Mouse (Mus musculus): ENCODE measurements around the gene Atf7. TPM values are rescaled to one million over a fixed set of nuclear protein-coding genes. Genes with fewer than 3 reads are reported as not detected.
"Not testable (repeated sequence)": the region's sequence is repeated elsewhere in the genome, so short reads cannot be mapped to it uniquely, and the experiment has no call there.

The Atf7 gene
- total RNA-seq (2017), result 24.9 and 59.6 TPM in 2 replicates

DNA sequence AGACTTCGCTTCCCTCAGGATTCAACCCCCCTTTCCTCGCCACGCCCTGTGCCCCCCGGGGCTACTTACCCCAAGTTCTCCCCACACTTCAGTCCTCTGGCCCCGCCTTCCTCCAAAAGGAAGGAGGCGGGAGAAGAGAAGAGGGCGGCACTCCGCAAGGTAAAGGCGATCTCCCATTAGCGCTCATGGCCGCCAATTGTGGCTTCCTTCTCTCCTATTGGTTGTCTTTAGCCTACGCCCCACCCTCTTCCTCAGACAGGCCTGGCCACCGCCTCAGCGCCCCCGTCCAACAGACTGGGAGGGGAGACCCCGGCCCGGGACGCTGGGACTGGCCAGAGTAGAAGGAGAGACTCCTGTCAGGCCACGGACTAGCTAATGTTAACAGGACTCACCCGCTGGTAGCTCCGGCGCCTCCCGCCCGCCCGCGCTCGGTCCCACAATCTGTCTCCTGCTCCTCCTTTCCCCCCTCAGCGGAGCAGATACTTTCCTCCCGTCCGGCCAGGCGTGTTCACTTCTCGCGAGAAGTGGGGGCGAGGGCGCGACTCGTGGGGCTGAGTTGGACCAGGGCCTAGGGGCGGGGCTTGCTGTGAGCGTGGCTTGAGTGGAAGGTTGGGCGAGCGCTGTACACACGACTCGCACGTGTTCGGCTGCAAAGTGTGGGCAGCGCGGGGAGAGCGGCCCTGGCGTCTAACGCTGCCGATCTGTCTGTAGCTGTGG is at the start of gene Atf7, which contains the start of gene Gm28047:
Gene Atf7, minus strand, starts transcription at position 495 of the 717 bp plus-strand sequence.
Gene Gm28047, minus strand, starts transcription at position 98 of the 717 bp plus-strand sequence.
- ATAC-seq (replicated peaks in 1 of 2; ENCODE audit: insufficient read depth in 1 of 2, low FRiP score in 2 of 2, low TSS enrichment in 1 of 2, low read depth in 1 of 2, poor library complexity in 2 of 2, severe bottlenecking in 2 of 2), result peak; percentile 93 to 94

DNA sequence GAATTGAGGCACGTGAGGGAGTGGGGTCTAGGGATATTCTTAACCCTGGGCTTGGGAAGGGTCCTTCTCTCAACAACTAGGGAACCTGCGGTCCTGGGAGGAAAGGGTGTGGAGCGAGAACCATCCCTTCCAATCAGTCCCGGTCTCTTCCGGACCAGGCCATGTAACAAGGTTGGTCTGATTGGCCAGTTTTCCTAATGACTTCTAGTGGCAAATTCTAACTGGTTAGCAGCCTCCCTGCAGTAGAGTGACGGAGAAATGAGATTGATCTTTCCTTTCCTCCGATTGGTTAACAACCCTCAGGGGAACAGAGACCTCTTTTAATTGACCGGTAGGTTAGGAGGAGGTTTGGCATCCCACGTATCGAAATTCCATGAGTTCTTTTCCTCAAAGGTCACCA is 48.3 kb upstream of the Atf7 start:
- ATAC-seq (replicated peaks in 1 of 2; ENCODE audit: insufficient read depth in 1 of 2, low FRiP score in 2 of 2, low TSS enrichment in 1 of 2, low read depth in 1 of 2, poor library complexity in 2 of 2, severe bottlenecking in 2 of 2), result no peak

DNA sequence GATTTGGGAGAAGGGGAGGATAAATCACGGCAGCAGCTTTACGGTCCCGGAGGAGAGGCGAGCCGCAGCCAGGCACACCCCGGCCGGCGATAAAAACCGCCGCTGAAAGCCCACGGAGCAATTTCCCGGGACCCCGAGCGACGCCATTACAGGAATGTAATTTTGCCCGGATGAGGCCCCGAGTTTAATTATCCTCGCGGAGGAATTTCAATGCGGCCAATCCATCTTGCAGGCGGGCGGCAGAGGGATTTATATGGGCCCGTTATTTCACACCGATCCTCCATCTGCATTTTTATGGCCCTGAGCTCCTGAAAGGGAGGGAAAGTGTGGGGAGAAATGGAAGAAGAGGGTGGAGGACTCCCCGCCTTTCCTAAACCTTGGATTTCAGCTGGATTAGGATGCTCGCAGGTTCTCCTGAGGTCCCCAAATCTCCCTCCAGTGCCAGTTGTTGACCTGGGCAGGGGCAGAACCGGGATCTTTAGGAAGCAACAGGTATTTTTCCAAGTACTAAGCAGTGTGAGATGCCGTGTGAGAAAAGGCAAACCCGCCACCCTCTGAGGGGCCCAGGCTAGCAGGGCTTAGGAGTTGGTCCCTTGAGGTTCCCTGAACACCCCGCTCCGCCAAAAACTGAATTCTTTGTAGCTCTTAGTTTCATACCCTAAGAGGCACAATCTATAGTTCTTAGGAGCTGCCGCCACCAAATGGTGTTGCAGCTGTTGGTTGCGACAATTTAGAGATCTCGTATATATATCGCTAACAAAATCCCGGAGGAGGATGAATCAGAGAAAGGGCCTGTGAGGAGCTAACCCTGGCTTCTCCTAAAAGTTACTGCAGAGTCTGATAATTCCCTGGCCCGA is 47.2 kb upstream of the Atf7 start, which contains the start of gene Atp5g2:
Gene Atp5g2, minus strand, starts transcription at position 138 of the 857 bp plus-strand sequence.
- no peak for ATAC-seq (replicated peaks in 1 of 2; ENCODE audit: insufficient read depth in 1 of 2, low FRiP score in 2 of 2, low TSS enrichment in 1 of 2, low read depth in 1 of 2, poor library complexity in 2 of 2, severe bottlenecking in 2 of 2)

DNA sequence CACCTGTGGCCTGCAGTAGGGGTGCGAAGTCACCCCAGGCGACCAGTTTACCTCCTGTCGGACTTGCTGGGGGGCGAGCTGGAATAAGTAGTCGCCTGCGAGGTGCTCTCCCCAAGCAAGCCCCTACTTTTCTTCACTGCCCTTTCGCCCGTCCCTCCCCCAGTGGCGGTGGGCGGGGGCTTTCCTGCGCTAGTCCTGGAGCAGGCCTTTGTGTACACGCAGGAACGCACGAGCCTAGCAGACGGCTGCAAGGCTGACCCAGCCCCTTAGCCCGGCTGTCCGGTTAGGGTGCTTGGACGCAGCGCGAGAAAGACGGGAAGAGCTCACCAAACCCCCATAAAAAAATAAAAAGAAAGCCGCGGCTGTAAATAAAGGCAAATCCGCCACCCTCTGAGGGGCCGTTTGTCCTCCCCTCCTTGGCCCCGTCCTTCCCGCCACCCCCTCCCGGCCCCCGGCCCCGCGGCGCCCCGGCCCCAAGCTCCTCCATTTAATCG is 46.5 kb upstream of the Atf7 start:
- 0 out of 4 replicates have a peak, but pooled peaks of 1 of the 2 experiments have one; percentile 22 for ATAC-seq (replicated peaks in 1 of 2; ENCODE audit: insufficient read depth in 1 of 2, low FRiP score in 2 of 2, low TSS enrichment in 1 of 2, low read depth in 1 of 2, poor library complexity in 2 of 2, severe bottlenecking in 2 of 2)

DNA sequence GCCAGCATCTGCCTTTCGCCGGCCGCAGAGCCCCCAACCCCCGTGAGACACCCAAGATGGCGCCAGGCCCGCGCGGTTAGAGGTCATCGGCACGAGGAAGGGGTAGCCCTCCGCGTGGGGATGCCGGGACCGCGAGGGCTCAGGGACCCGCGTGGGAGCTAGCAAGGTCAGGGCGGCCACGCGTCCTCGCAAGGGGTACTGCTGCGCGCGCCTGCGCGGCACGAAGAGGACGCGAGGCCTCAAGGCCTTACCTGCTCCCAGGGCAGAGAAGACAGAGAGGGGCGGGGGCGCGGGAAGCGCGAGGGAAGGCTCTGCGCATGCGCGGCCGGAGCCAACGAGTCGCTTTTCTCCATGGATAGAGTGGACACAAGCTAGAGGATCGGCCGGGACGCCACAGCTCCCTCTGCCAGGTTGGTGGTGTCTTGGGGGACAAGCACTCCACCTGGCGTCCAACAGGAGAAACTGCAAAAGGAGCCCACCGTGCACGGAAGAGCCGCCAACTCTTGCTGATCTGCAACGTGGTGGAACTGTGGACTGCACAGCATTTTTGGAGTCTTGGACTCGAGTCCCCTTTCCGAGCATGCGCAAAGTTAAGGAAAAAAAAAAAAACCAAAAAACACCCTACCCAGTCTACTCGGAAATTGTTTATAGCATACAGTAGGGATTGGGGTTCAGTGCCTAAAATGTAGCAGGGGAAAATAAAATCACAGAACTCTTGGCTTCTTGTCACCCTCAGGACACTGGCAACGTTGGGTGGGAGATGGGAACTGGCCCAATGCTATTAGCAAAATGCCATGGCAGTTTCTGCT is 45.7 kb upstream of the Atf7 start:
- peak; percentile 95 to 98 for ATAC-seq (replicated peaks in 1 of 2; ENCODE audit: insufficient read depth in 1 of 2, low FRiP score in 2 of 2, low TSS enrichment in 1 of 2, low read depth in 1 of 2, poor library complexity in 2 of 2, severe bottlenecking in 2 of 2)

DNA sequence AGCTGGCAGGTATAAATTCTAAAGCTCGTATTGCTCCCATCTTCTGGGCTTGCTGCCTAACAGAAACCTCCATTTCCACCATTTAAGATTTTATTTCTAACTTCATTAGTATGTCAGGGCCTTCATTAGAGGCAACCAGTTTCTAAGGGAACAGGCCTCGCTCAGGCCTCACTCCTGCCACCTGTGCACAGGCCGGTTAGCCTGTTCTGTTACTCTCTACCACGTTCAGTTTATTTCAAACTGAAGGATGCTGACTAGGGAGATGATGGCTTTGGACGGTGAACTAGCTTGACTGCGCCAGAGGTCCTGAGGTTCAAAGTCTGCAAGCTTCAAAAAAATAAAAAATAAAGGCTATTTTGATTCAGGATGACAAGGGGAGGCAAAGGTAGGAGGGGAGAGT is 45.0 kb upstream of the Atf7 start:
- no peak for ATAC-seq (replicated peaks in 1 of 2; ENCODE audit: insufficient read depth in 1 of 2, low FRiP score in 2 of 2, low TSS enrichment in 1 of 2, low read depth in 1 of 2, poor library complexity in 2 of 2, severe bottlenecking in 2 of 2)

DNA sequence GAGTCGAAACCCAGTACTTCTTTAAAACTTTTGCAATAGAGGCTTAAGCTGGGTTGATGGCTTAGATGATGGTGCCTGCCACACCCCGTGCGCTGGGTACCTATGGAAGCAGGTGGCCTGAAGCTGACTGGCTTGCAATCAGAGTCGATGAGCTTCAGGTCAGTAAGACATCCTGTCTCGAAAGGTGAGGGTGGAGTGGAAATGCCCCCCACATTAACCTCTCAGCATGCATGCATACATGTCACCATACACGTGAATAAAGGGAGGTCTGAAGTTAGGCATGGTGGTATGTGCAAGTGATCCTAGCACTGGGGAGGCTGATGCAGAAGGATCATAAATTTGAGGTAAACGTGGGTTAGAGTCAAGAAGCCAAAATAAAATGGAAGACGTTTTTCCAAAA is 44.3 kb upstream of the Atf7 start:
- ATAC-seq (replicated peaks in 1 of 2; ENCODE audit: insufficient read depth in 1 of 2, low FRiP score in 2 of 2, low TSS enrichment in 1 of 2, low read depth in 1 of 2, poor library complexity in 2 of 2, severe bottlenecking in 2 of 2), result no peak

DNA sequence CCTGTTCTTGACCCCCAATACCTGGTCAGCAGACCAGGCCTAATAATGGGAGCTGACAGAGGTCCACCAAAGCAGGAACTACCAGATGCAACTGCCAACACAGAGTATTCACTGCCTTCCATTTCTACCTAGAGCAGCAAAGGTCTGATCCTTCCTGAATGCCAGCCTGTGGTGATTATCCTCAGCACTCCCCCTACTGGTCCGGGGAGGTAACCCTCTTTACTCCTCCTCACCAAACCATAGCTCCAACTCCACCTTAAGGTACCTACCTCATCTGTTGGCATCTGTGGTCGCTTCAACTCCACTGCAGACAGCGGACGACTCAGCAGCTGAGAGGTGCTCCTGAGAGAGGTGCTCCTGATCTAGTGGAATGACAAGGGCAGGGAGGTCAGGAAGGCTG is 40.2 kb upstream of the Atf7 start:
- ATAC-seq (replicated peaks in 1 of 2; ENCODE audit: insufficient read depth in 1 of 2, low FRiP score in 2 of 2, low TSS enrichment in 1 of 2, low read depth in 1 of 2, poor library complexity in 2 of 2, severe bottlenecking in 2 of 2), result peak; percentile 78 to 85

DNA sequence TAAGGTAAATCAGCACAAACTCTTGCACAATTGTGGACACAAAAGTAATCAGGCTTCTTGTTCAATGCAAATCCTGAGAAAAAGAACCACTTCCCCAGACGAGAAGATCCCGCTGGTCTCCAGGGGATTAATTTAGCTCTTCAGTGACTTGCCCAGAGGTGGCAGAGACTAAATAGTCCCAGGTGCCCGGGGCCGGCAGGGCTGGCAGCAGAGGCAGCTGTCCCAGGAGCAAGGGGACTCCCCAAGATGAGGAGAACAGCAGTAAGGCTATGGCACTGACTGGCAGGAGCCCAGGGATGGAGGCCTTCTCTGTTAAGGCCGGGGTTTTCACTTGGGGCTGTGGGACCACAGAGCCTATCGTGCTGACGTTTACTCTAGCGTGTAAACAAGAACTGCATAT is 38.6 kb upstream of the Atf7 start:
- no peak for ATAC-seq (replicated peaks in 1 of 2; ENCODE audit: insufficient read depth in 1 of 2, low FRiP score in 2 of 2, low TSS enrichment in 1 of 2, low read depth in 1 of 2, poor library complexity in 2 of 2, severe bottlenecking in 2 of 2)

DNA sequence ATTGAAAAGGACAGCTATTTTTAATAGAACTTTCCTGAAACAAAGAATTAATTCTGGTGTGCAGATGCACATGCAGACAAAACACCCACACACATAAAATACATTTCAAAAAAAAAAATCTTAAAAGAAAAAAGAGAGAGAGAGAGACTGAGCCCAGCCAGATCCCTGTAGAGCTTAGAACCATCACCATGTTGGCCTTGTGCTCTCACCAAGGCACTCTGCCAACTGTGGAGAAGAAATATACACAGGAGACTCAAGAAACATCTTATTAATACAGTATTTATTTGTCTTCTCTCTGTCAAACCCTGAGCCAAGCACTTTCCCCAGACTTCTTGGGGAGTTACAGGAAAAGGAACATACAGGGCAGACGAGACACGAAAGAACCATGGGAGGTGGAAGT is 37.3 kb upstream of the Atf7 start:
- not testable (repeated sequence) for ATAC-seq (replicated peaks in 1 of 2; ENCODE audit: insufficient read depth in 1 of 2, low FRiP score in 2 of 2, low TSS enrichment in 1 of 2, low read depth in 1 of 2, poor library complexity in 2 of 2, severe bottlenecking in 2 of 2)

DNA sequence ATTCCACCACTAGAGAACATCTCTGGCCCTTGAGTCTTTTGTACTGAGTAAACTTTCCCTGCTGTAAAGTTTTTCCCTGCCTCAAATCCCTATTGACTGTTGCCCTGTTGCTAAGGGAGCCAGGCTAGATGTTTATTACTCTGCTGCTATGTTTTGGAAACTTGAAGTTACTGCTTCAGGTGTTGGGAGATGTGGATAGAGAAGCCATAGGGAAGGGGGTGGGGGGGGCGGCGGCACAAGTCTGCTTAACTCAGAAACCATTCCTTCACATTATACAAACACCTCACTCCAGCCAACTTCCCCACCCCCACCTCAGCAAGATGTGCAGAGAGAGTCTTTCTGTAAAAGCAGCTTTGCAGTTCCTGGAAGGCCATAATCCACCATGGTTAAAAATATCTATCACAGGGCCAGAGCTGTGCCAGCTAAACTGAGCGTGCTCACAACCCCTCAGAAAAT is 32.7 kb upstream of the Atf7 start:
- no peak for ATAC-seq (replicated peaks in 1 of 2; ENCODE audit: insufficient read depth in 1 of 2, low FRiP score in 2 of 2, low TSS enrichment in 1 of 2, low read depth in 1 of 2, poor library complexity in 2 of 2, severe bottlenecking in 2 of 2)

DNA sequence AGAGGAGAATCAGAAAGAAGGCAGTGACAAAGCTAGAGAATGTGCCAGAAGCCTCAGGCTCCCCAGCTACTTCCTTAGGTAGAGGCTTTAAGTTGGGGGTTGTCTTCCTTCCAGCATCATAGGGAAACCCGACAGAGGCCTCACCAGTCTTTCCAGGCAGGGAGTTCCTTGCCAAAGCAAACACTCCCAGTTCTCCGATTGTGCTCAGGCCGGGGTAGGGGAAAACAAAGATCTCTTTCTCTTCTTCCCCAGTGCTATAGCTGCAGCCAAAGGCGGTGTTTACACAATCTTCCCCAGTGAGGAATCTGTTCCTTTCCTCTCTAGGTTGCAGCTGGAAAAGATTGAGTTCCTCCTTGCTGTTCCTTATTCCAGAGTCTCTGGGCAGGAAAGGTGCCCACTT is 31.4 kb upstream of the Atf7 start:
- ATAC-seq (replicated peaks in 1 of 2; ENCODE audit: insufficient read depth in 1 of 2, low FRiP score in 2 of 2, low TSS enrichment in 1 of 2, low read depth in 1 of 2, poor library complexity in 2 of 2, severe bottlenecking in 2 of 2), result no peak

DNA sequence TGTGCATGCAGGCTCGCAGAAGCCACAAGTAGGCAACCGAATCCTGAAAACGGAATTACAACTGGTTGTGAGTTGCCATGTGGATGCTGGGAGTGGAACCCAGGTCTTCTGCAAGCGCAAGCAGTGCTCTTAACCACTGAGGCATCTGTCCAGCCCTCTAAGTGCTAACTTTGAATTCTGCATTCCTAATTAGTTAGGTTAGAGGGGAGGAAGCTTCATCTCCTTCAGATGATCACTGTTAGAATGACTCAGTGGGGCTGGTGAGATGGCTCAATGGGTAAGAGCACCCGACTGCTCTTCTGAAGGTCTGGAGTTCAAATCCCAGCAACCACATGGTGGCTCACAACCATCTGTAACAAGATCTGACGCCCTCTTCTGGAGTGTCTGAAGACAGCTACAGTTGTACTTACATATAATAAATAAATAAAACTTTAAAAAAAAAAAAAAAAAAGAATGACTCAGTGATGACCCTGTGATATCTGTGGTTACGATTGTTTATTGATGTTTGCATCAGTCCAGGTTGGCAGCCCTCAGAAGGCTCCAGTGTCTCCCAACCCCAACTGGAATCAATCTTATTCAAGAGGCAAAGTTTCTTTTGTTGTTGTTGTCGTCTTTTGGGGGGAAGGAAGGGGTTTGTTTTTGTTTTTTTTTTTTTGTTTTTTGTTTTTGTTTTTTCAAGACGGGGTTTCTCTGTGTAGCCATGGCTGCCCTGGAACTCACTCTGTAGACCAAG is 26.8 kb upstream of the Atf7 start:
- ATAC-seq (replicated peaks in 1 of 2; ENCODE audit: insufficient read depth in 1 of 2, low FRiP score in 2 of 2, low TSS enrichment in 1 of 2, low read depth in 1 of 2, poor library complexity in 2 of 2, severe bottlenecking in 2 of 2), result not testable (repeated sequence)

DNA sequence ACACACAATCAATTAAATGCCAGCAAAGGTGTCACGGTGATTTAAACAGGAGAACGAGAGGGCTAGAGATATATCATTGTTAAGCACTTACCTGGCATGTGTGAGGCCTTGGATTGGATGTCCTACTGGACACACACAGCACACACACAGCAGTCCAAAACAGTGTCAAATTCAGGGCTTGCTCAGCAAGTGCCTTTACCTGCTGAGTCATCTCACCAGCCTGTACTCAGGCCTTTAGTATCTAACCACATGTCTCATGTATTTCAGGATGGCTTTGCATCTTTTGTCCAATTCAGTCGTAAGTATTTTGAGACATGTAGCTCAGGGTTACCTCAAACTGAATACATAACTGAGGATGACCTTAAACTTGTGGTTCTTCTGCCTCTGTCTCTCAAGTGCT is 25.8 kb upstream of the Atf7 start:
- ATAC-seq (replicated peaks in 1 of 2; ENCODE audit: insufficient read depth in 1 of 2, low FRiP score in 2 of 2, low TSS enrichment in 1 of 2, low read depth in 1 of 2, poor library complexity in 2 of 2, severe bottlenecking in 2 of 2), result no peak

DNA sequence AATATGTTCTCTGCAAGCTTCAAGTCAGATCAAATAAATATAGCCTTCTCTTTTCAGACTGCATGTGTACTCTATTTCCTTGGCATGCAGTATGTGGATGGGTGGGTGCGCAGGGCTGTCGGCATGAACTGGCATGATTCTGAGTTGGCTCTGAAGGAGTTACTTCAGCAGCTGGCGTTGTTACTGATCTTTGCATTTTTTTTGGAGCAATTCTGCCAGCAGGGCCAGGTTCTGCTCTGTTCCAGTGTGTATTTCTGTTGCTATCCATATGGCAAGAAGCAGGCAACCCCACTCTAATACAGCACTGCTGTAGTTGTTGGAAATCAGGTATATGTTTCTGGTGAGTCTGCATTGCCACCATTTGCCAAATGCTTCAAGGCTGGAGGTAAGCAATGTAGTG is 10.6 kb upstream of the Atf7 start:
- no peak for ATAC-seq (replicated peaks in 1 of 2; ENCODE audit: insufficient read depth in 1 of 2, low FRiP score in 2 of 2, low TSS enrichment in 1 of 2, low read depth in 1 of 2, poor library complexity in 2 of 2, severe bottlenecking in 2 of 2)

DNA sequence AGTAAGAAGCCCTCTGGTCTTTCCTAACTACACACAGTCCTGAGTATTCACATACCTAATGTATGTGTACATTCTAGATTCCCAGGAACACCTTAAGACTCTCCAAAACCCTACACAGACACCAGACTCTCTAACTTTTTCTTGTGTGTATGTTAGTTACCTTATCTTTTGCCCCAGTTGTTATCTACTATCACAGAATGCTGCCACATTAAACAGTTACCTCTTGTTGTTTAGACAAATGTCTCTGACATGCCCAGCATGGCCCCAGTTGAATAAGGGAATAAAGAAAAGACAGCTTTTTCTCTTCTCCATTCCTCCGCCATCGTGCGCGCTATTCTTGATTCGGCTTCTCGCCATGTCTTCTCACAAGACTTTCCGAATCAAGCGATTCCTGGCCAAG is 9.4 kb upstream of the Atf7 start:
- no peak for ATAC-seq (replicated peaks in 1 of 2; ENCODE audit: insufficient read depth in 1 of 2, low FRiP score in 2 of 2, low TSS enrichment in 1 of 2, low read depth in 1 of 2, poor library complexity in 2 of 2, severe bottlenecking in 2 of 2)

DNA sequence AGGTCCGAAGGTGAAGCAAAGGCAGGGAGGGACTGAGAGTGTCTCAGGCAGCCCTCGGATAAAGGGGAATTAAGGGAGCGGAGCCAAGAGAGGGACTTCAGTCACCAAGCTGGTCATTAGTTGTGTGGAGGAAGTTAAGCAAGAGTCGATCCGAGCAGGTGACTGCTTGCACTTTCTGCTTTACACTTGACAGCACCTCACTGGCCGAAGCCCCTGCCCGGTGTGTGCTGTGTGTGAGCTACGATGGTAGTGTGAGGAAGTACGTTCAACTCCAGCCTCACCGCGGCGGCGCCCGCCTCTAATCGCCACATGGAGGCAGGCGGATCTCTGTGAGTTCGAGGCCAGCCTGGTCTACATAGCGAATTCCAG is 407 bp upstream of the Atf7 start:
- peak; percentile 58 to 73 for ATAC-seq (replicated peaks in 1 of 2; ENCODE audit: insufficient read depth in 1 of 2, low FRiP score in 2 of 2, low TSS enrichment in 1 of 2, low read depth in 1 of 2, poor library complexity in 2 of 2, severe bottlenecking in 2 of 2)
